Mouse (Mus musculus) frontal cortex, adult (tissue): ENCODE measurements at regions not wholly inside any gene's neighbourhood (a gene's known extent, or its start where the extent isn't known, plus 50 kb on each side); places are given as distances from the start of the nearest gene placed in this dataset.

Experiments
- ATAC-seq: cut with Nextera tagmentation; 2 replicates; pipeline ENCODE4 v1.9.2; 2017; ENCODE audit warnings: mild to moderate bottlenecking, moderate library complexity, mixed read lengths; ENCODE audit not compliant: low TSS enrichment

- no peak for ATAC-seq
Observed at GRCm38 (mm10) chr2:124718985-124719384, 348.9 kb upstream of the Slc24a5 start.

GRCm38 (mm10) chr2:124719820-124720478, 348.0 kb upstream of the Slc24a5 start:
- ATAC-seq: no peak

- peak; percentile 53; the same call in 1 of the 2 replicates for ATAC-seq
Observed at GRCm38 (mm10) chr2:124720593-124721445, 347.1 kb upstream of the Slc24a5 start.

- peak; percentile 76 for ATAC-seq
Observed at GRCm38 (mm10) chr2:124724171-124724570, 343.8 kb upstream of the Slc24a5 start.

- ATAC-seq: no peak
Observed at GRCm38 (mm10) chr2:124724827-124725480, 343.0 kb upstream of the Slc24a5 start.

- peak; percentile 58 for ATAC-seq
Observed at GRCm38 (mm10) chr2:124727979-124728378, 339.9 kb upstream of the Slc24a5 start.

- ATAC-seq: no peak
Observed at GRCm38 (mm10) chr2:124732593-124732992, 335.3 kb upstream of the Slc24a5 start.

GRCm38 (mm10) chr2:124740848-124741247, 327.1 kb upstream of the Slc24a5 start:
- ATAC-seq: 0 out of 2 replicates have a peak, but pooled peaks have one; percentile 27

- no peak for ATAC-seq
Observed at GRCm38 (mm10) chr2:124742964-124743363, 325.0 kb upstream of the Slc24a5 start.

GRCm38 (mm10) chr2:124745045-124745444, 322.9 kb upstream of the Slc24a5 start:
- ATAC-seq: no peak

GRCm38 (mm10) chr2:124747119-124747518, 320.8 kb upstream of the Slc24a5 start:
- ATAC-seq: peak; percentile 63

GRCm38 (mm10) chr2:124747627-124748026, 320.3 kb upstream of the Slc24a5 start:
- peak; percentile 90 for ATAC-seq

- ATAC-seq: no peak
Observed at GRCm38 (mm10) chr2:124751832-124752231, 316.1 kb upstream of the Slc24a5 start.

GRCm38 (mm10) chr2:124753717-124754116, 314.2 kb upstream of the Slc24a5 start:
- no peak for ATAC-seq

- no peak for ATAC-seq
Observed at GRCm38 (mm10) chr2:124755244-124755643, 312.7 kb upstream of the Slc24a5 start.

GRCm38 (mm10) chr2:124758992-124759391, 308.9 kb upstream of the Slc24a5 start:
- no peak for ATAC-seq

GRCm38 (mm10) chr2:124763650-124764049, 304.3 kb upstream of the Slc24a5 start:
- no peak for ATAC-seq

GRCm38 (mm10) chr2:124764186-124764910, 303.6 kb upstream of the Slc24a5 start:
- no peak for ATAC-seq

- ATAC-seq: 0 out of 2 replicates have a peak, but pooled peaks have one; percentile 34
Observed at GRCm38 (mm10) chr2:124769267-124769967, 298.5 kb upstream of the Slc24a5 start.

- ATAC-seq: no peak
Observed at GRCm38 (mm10) chr2:124770028-124770427, 297.9 kb upstream of the Slc24a5 start.
